Mouse (Mus musculus): ENCODE measurements at regions not wholly inside any gene's neighbourhood (a gene's known extent, or its start where the extent isn't known, plus 50 kb on each side); places are given as distances from the start of the nearest gene placed in this dataset.

DNA sequence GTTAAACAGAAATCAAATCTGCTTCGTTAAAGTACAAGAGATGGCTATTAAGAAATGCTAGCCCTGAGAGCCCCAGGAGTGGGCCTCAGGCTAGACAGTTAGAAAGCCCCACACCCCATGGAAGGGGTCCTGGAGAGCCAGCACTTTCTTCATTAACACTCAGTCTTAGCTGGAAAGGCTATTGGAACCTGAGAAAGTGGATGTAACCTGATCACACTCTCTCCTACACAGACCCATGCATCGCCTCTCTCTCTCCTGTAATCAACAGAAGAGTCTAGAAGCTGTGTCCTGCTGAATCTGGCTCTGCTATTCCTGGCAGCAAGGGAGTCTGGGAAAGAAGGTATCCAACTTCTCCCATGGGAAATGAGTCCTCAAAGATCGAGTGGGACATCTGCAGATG, 64.8 kb upstream of the Atl2 start:
- WGBS, result 58% methylated on average over 3 of the region's 3 CpGs
- Histone ChIP-seq H3K4me2 (no peak overlapping the region), H3K4me3 (replicated peaks) (no peak overlapping the region), H3K27me3 (no peaks in the 10 kb centered on the region), H3K4me1 (no peaks in the 10 kb centered on the region), H3K9ac (no peak overlapping the region), H3K36me3 (replicated peaks) (no peaks in the 10 kb centered on the region), H3K27ac (no peak overlapping the region), H3K9me3 (no peaks in the 10 kb centered on the region)
- ATAC-seq (ENCODE audit: low FRiP score), result no peak

DNA sequence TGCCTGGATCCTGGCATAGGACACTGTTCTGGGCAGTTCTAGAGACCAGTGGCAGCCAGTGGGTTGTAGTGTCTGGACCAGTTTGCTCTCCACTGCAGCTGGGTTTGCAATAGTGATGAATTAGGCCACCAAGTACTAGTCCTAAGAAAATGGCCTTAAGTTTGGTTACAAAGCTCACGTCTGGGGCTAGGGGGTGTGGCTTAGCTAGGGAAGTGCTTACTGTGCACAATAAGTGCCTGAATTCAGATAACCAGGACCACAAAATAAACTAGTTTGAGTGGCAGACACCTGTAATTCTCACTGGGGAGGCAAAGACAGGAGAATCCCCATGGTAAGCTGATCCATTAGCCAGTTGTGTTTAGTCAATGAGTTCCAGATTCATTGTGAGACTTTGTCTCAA, 59.3 kb upstream of the Atl2 start:
- no peaks in the 10 kb centered on the region for H3K36me3 ChIP-seq (replicated peaks)
- no peaks in the 10 kb centered on the region for H3K9me3 ChIP-seq
- H3K27me3 ChIP-seq, result no peaks in the 10 kb centered on the region
- H3K4me3 ChIP-seq (replicated peaks), result no peak overlapping the region
- H3K9ac ChIP-seq, result no peak overlapping the region
- no peaks in the 10 kb centered on the region for H3K4me1 ChIP-seq
- no peak overlapping the region for H3K4me2 ChIP-seq
- H3K27ac ChIP-seq, result no peak overlapping the region
- ATAC-seq (ENCODE audit: low FRiP score), result no peak
- 43% methylated on average over 1 of the region's 1 CpGs for WGBS

DNA sequence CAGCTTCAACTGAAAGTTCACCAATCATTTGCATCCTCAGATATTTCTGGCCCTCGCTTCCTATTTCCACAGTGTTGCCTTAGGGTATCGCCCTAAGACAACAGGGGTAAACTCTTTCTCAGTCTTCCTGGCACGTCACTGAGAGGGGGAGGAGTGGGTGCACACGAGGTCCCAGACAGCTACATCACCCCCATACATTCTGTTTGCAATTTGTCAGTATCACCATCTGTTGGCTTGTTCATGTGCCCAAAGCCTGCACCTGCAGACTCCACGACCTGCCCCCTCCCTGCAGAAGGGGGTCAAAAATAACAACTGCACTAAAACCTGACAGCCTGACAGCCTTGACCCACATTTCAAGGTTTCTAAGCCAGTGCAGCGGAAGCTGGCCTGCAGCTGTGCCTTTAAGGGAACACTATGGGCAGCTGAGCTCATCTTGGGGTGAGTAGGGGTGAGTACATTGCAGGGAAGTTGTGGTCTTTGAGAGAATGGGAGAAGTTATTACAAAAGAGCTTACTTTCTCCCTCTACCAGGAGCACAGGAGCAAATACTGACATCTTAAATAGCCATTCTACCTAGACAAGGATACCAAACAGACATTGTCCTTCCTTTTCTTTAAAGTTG, 58.8 kb upstream of the Atl2 start:
- no peak overlapping the region for H3K9ac ChIP-seq
- no peak overlapping the region for H3K27ac ChIP-seq
- no peaks in the 10 kb centered on the region for H3K4me1 ChIP-seq
- H3K36me3 ChIP-seq (replicated peaks), result no peaks in the 10 kb centered on the region
- H3K4me3 ChIP-seq (replicated peaks), result no peak overlapping the region
- H3K27me3 ChIP-seq, result no peaks in the 10 kb centered on the region
- WGBS, result 73% methylated on average over 6 of the region's 6 CpGs
- no peak for ATAC-seq (ENCODE audit: low FRiP score)
- no peaks in the 10 kb centered on the region for H3K9me3 ChIP-seq
- no peak overlapping the region for H3K4me2 ChIP-seq

GRCm38 (mm10) chr17:79948591-79949475, 52.9 kb upstream of the Atl2 start:
- Histone ChIP-seq H3K4me1 (peaks cover 3% of the 10 kb centered on the region; the same call in 1 of the 2 replicates), H3K9ac (no peak overlapping the region), H3K9me3 (no peaks in the 10 kb centered on the region), H3K4me2 (no peak overlapping the region), H3K36me3 (replicated peaks) (no peaks in the 10 kb centered on the region), H3K4me3 (replicated peaks) (no peak overlapping the region), H3K27ac (no peak overlapping the region), H3K27me3 (no peaks in the 10 kb centered on the region)
- ATAC-seq (ENCODE audit: low FRiP score), result no peak
- WGBS, result 69% methylated on average over 11 of the region's 11 CpGs

Measured in forebrain, embryonic 12.5 days (tissue).